ENCODE assay signal across 8 mouse cellular contexts in genomic region chr2:59613474-59614019, GRCm38 (mm10). TPM values are rescaled to one million over a fixed set of nuclear protein-coding genes. Genes with fewer than 3 reads are reported as not detected.
DNase-seq lines count a peak whose midpoint lies in the region; ATAC-seq and TF ChIP-seq lines count a peak whose summit lies in the region.

No protein-coding gene starts in this region.

- peaks cover 27% of the 10 kb centered on the region for H3K27me3 ChIP-seq in hindbrain, embryonic 14.5 days (ENCODE audit: control insufficient read depth, insufficient read depth, low read length)
- H3K27me3 ChIP-seq in liver, postnatal 0 days (ENCODE audit: insufficient read depth, low read length): peaks cover 13% of the 10 kb centered on the region
- no peaks in the 10 kb centered on the region for H3K27me3 ChIP-seq in stomach, embryonic 14.5 days (ENCODE audit: control insufficient read depth, insufficient read depth, low read length)

- ATAC-seq in frontal cortex, adult (ENCODE audit: low TSS enrichment): peak; percentile 18
- ATAC-seq in hindbrain, embryonic 14.5 days (ENCODE audit: low FRiP score): no peak
- ATAC-seq in liver, postnatal 0 days: no peak
- ATAC-seq in stomach, embryonic 14.5 days (ENCODE audit: insufficient number of reproducible peaks, insufficient read depth, low FRiP score, low read depth): no peak

- peaks cover 16% of the 10 kb centered on the region for H3K4me1 ChIP-seq in hindbrain, embryonic 14.5 days (replicated peaks; ENCODE audit: control insufficient read depth, insufficient read depth, low read length)
- H3K4me1 ChIP-seq in liver, postnatal 0 days (ENCODE audit: insufficient read depth): peaks cover 26% of the 10 kb centered on the region
- H3K4me1 ChIP-seq in stomach, embryonic 14.5 days (ENCODE audit: control insufficient read depth, insufficient read depth, low read length): peaks cover 35% of the 10 kb centered on the region

- H3K36me3 ChIP-seq in hindbrain, embryonic 14.5 days (replicated peaks; ENCODE audit: control insufficient read depth, insufficient read depth): no peaks in the 10 kb centered on the region
- no peaks in the 10 kb centered on the region for H3K36me3 ChIP-seq in liver, postnatal 0 days (replicated peaks; ENCODE audit: insufficient read depth, low read length)
- no peaks in the 10 kb centered on the region for H3K36me3 ChIP-seq in stomach, embryonic 14.5 days (ENCODE audit: control insufficient read depth, insufficient read depth, low read length)

- no peak for TF ChIP-seq CTCF in liver, postnatal 0 days (IDR thresholded peaks at IDR 0.05; ENCODE audit: low read depth)

- no peak overlapping the region for H3K27ac ChIP-seq in hindbrain, embryonic 14.5 days
- H3K27ac ChIP-seq in liver, postnatal 0 days (ENCODE audit: low read depth): peak overlapping the region; percentile 22; the same call in 1 of the 2 replicates
- peak overlapping the region; percentile 93 for H3K27ac ChIP-seq in stomach, embryonic 14.5 days (ENCODE audit: low read length)

- no peaks in the 10 kb centered on the region for H3K9me3 ChIP-seq in hindbrain, embryonic 14.5 days (ENCODE audit: control insufficient read depth, low read length)
- H3K9me3 ChIP-seq in liver, postnatal 0 days (ENCODE audit: low read length): no peaks in the 10 kb centered on the region
- H3K9me3 ChIP-seq in stomach, embryonic 14.5 days (ENCODE audit: control insufficient read depth, low read depth, low read length): no peaks in the 10 kb centered on the region

- H3K4me3 ChIP-seq in hindbrain, embryonic 14.5 days (replicated peaks; ENCODE audit: low read length): peak overlapping the region; percentile 61
- H3K4me3 ChIP-seq in liver, postnatal 0 days (ENCODE audit: low read depth, low read length): peak overlapping the region; percentile 61
- peak overlapping the region; percentile 90 for H3K4me3 ChIP-seq in stomach, embryonic 14.5 days (ENCODE audit: low read depth, low read length)

- no peak for DNase-seq in frontal cortex, postnatal 14 days (ENCODE audit: low spot score in 2 of 2)
- DNase-seq in urinary bladder, postnatal 25 days (ENCODE audit: low spot score): peak; percentile 14
- no peak for DNase-seq in urinary bladder, postnatal 4 days (ENCODE audit: low spot score in 2 of 2)
- no peak for DNase-seq in hindbrain, embryonic 14.5 days (ENCODE audit: low spot score)
- no peak for DNase-seq in liver, postnatal 0 days
- DNase-seq in c-Kit-positive CD71-positive TER-119-positive erythroid progenitor cells, embryonic 14.5 days (ENCODE audit: low spot score): no peak

- no peak for TF ChIP-seq EP300 in liver, postnatal 0 days (IDR thresholded peaks at IDR 0.05; ENCODE audit: low read depth)

- peak overlapping the region; percentile 93 for H3K4me2 ChIP-seq in hindbrain, embryonic 14.5 days (replicated peaks)
- peak overlapping the region; percentile 86 for H3K4me2 ChIP-seq in liver, postnatal 0 days (ENCODE audit: low read depth, low read length)
- H3K4me2 ChIP-seq in stomach, embryonic 14.5 days (replicated peaks; ENCODE audit: low read depth, low read length): peak overlapping the region; percentile 74

- WGBS in hindbrain, embryonic 14.5 days: 11% methylated on average over 9 of the region's 9 CpGs
- WGBS in liver, postnatal 0 days (ENCODE audit: insufficient replicate concordance): 21% methylated on average over 9 of the region's 9 CpGs
- WGBS in stomach, embryonic 14.5 days: 10% methylated on average over 9 of the region's 9 CpGs

- H3K9ac ChIP-seq in hindbrain, embryonic 14.5 days: peak overlapping the region; percentile 60; the same call in 1 of the 2 replicates
- peak overlapping the region; percentile 68 for H3K9ac ChIP-seq in liver, postnatal 0 days (replicated peaks)
- peak overlapping the region; percentile 92 for H3K9ac ChIP-seq in stomach, embryonic 14.5 days (replicated peaks; ENCODE audit: low read depth, low read length)

RNA-seq across cellular contexts. Expression of gene Tanc1, which starts 1.7 kb away (rescaled TPM):
- polyA plus RNA-seq in hindbrain, embryonic 14.5 days (2014; fragmentation: Nextera tagmentation; extraction: Ambion mirVana): 6.5 and 7.9 TPM in 2 replicates
- polyA plus RNA-seq in liver, postnatal 0 days (2015; fragmentation: Nextera tagmentation; extraction: Ambion mirVana): 1.7 and 2.4 TPM in 2 replicates
- polyA plus RNA-seq in stomach, embryonic 14.5 days (2014; fragmentation: Nextera tagmentation; extraction: Ambion mirVana): 24.8 and 24.9 TPM in 2 replicates
